Mouse (Mus musculus) ES-E14 (cell line): Measurements from ENCODE around the gene Kcnj12.

ENCODE experiments used
- CHD2 ChIP-seq: IDR thresholded peaks from 2 replicates; pipeline ENCODE4 v1.6.1; 2014; ENCODE audit warnings: mild to moderate bottlenecking, low read depth, low read length, inconsistent platforms
- MAFK ChIP-seq: IDR thresholded peaks from 2 replicates; pipeline ENCODE4 v1.6.1; 2014; ENCODE audit warnings: mild to moderate bottlenecking, low read depth, low read length, inconsistent platforms; ENCODE audit not compliant: insufficient read depth
- ZC3H11A ChIP-seq: IDR thresholded peaks from 2 replicates; pipeline ENCODE4 v1.6.1; 2012; ENCODE audit warnings: low read depth, mild to moderate bottlenecking, inconsistent platforms, low read length, borderline replicate concordance

GRCm38 (mm10) chr11:61065620-61066019, 43.3 kb downstream of the Kcnj12 start:
- TF ChIP-seq CHD2 (no peak), MAFK (no peak), ZC3H11A (no peak)
